Mouse (Mus musculus): Measurements from ENCODE around the gene Ano4. TPM values are rescaled to one million over a fixed set of nuclear protein-coding genes. Genes with fewer than 3 reads are reported as not detected.
A peak's percentile ranks its signal among the peaks of the same experiment; 100 is the strongest.

Gene Ano4
- polyA plus RNA-seq, 1 experiment from 2014 or later = 0.24 TPM

DNA sequence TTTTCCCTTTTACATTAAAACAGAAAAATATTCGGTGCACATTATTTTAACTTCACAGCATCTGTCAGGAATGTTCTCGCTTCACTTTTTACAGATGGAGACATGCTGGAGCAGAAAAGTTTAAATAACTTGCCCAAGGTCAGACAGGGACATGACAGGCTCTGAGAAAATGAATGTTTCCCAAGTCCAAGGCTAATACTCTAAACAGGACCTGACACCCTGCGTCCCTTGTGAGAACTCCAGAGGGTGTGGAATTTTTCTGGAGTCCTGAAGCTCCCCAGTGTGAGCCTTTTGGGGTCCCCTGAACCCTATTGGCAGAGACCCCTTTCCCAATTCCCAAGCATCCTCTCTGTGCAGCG, 451 bp downstream of the Ano4 start:
- Histone ChIP-seq H3K4me1 (peaks cover 4% of the 10 kb centered on the region; the same call in 1 of the 2 replicates), H3K36me3 (no peaks in the 10 kb centered on the region), H3K4me3 (peak overlapping the region; percentile 46), H3K4me2 (peak overlapping the region; percentile 69), H3K27me3 (replicated peaks) (peaks cover 39% of the 10 kb centered on the region), H3K9ac (no peak overlapping the region), H3K27ac (no peak overlapping the region), H3K9me3 (replicated peaks) (no peaks in the 10 kb centered on the region)
- no peak for ATAC-seq
- WGBS (ENCODE audit: insufficient replicate concordance) = 14% methylated on average over 4 of the region's 4 CpGs

DNA sequence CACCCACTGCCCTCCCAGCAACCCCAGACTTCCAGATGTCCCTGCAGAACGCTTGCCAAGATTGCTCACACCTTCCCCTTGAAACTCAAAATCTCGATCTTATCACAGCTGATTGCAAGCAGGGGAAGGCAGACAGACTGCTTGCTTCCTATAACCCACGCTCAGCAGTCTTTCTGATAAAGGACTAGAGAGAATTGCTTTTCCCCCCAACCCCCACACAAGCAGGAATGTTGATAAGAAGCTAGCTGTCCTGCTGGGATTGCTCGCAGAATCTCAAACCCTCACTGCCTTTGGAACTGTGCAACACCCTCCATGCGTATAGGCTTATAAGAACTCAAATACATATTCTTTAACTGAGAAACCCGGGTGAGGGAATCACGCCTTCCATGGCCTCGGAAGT, 846 bp downstream of the Ano4 start:
- peaks cover 39% of the 10 kb centered on the region for H3K27me3 ChIP-seq (replicated peaks)
- H3K4me2 ChIP-seq = no peak overlapping the region
- ATAC-seq = no peak
- H3K4me3 ChIP-seq = no peak overlapping the region
- H3K36me3 ChIP-seq = no peaks in the 10 kb centered on the region
- H3K9ac ChIP-seq = no peak overlapping the region
- H3K27ac ChIP-seq = no peak overlapping the region
- 15% methylated on average over 8 of the region's 8 CpGs for WGBS (ENCODE audit: insufficient replicate concordance)
- peaks cover 4% of the 10 kb centered on the region; the same call in 1 of the 2 replicates for H3K4me1 ChIP-seq
- H3K9me3 ChIP-seq (replicated peaks) = no peaks in the 10 kb centered on the region

DNA sequence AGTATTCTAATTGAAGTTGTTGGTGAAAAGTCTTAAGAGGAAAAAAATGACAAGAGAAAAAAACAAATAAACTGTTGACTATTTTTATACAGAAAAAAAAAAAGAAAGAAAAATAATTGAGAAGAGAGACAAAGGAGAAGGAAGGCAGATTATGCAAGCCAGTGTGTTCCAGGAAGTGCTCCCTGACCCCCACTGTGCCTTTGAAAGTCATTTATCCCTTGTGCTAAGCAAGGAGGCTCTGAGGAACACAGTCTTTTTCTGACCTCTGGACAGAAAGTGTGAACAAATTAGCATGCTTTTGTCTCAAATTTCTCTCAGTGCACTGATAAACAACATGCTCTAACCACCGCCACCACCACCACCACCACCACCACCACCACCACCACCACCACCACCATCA, 14.3 kb downstream of the Ano4 start:
- WGBS (ENCODE audit: insufficient replicate concordance) = no CpG with 5 or more reads among the region's 1 CpGs
- no peaks in the 10 kb centered on the region for H3K36me3 ChIP-seq
- no peaks in the 10 kb centered on the region; the same call in 1 of the 2 replicates for H3K27me3 ChIP-seq (replicated peaks)
- ATAC-seq = no peak
- no peak overlapping the region for H3K27ac ChIP-seq
- no peak overlapping the region for H3K4me2 ChIP-seq
- H3K4me1 ChIP-seq = no peaks in the 10 kb centered on the region
- no peak overlapping the region for H3K4me3 ChIP-seq
- no peak overlapping the region for H3K9ac ChIP-seq
- H3K9me3 ChIP-seq (replicated peaks) = no peaks in the 10 kb centered on the region

DNA sequence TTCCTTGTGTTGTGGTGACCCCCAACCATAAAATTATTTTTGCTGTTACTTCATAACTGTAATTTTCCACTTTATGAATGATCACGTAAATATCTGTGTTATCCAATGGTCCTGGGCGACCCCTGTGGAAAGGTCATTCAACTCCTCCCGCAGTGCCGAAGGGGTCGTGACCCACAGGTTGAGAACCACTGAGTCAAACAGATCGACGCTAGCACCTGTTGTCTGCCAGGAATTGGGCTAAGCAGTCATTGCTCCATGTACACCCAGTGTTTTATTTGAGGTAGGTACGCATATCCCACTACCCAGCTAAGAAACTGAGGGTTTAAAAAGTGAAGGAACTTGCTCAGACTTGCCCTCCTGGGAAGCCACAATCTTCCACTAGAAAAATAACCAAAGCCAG, 14.8 kb downstream of the Ano4 start:
- no peaks in the 10 kb centered on the region for H3K9me3 ChIP-seq (replicated peaks)
- WGBS (ENCODE audit: insufficient replicate concordance) = 79% methylated on average over 8 of the region's 8 CpGs
- no peaks in the 10 kb centered on the region for H3K36me3 ChIP-seq
- H3K9ac ChIP-seq = no peak overlapping the region
- no peaks in the 10 kb centered on the region; the same call in 1 of the 2 replicates for H3K27me3 ChIP-seq (replicated peaks)
- H3K4me2 ChIP-seq = no peak overlapping the region
- H3K27ac ChIP-seq = no peak overlapping the region
- no peak for ATAC-seq
- H3K4me1 ChIP-seq = no peaks in the 10 kb centered on the region
- H3K4me3 ChIP-seq = no peak overlapping the region

DNA sequence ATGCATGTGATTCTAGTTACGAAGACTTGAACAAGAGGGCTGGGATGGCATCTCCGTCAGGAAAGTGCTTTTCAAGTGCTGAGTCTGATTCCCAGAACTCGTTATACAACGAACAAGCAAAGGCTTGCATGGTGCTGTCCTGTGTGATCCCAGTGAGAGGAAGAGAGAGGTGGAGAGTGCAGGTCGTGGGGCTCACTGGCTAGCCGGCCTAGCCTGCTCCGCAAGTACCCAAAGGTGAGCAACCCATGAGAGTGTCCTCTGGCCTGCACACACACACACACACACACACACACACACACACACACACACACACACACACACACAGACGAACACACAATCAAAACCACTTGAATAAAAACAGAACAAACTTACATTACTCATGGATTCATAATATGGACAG, 15.7 kb downstream of the Ano4 start:
- H3K9me3 ChIP-seq (replicated peaks) = no peaks in the 10 kb centered on the region
- H3K27ac ChIP-seq = no peak overlapping the region
- H3K4me2 ChIP-seq = no peak overlapping the region
- no peaks in the 10 kb centered on the region for H3K36me3 ChIP-seq
- no peaks in the 10 kb centered on the region for H3K4me1 ChIP-seq
- H3K9ac ChIP-seq = no peak overlapping the region
- H3K27me3 ChIP-seq (replicated peaks) = no peaks in the 10 kb centered on the region
- no peak overlapping the region for H3K4me3 ChIP-seq
- ATAC-seq = no peak
- whole genome bisulfite sequencing (ENCODE audit: insufficient replicate concordance) = 71% methylated on average over 8 of the region's 8 CpGs

DNA sequence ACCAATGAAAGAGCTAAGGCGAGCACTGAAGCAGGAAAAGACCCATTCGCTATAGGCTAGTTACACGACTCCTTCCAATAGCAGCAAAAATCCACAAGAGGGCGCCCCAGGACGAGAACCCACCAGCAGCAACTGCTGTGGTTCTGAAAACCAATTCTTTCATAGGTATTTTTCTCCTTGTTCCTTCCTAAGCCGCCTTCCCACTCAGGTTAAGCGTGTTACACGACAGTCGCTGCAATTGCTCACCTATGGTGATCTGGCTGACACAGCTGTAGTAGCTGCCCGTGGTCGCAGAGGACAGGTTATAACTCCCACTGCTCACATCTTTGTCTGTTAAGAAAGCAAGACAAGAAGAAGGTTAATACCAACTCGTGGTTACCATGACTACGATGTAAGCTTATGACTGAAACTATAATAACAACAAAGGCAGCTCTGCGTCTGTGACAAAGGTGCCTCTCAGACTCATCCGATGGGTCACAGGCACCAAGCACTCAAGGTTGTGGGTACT, 17.5 kb downstream of the Ano4 start:
- H3K4me1 ChIP-seq = no peaks in the 10 kb centered on the region
- no peak overlapping the region for H3K4me2 ChIP-seq
- ATAC-seq = no peak
- H3K4me3 ChIP-seq = no peak overlapping the region
- no peaks in the 10 kb centered on the region for H3K36me3 ChIP-seq
- WGBS (ENCODE audit: insufficient replicate concordance) = 32% methylated on average over 15 of the region's 15 CpGs
- H3K27ac ChIP-seq = no peak overlapping the region
- H3K9me3 ChIP-seq (replicated peaks) = no peaks in the 10 kb centered on the region
- no peaks in the 10 kb centered on the region for H3K27me3 ChIP-seq (replicated peaks)
- no peak overlapping the region for H3K9ac ChIP-seq

DNA sequence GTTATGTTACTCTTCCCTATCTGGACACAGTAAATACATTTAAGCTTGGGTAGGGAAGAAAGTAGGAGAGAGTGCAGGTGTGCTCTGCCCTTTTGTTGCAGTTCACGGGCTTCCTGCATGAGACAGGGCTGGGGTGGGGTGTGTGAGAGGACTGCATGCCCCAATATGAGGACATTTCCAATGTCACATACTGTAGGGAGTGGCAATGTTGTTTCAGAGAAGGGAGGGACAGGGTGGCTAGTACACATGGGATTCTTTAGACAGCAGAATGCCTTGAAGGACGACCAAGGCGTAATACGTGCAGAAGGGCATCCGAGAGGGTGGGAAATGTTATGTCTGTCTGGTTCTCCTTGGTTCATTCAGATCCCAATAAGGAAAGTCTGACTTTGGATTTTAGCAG, 18.2 kb downstream of the Ano4 start:
- WGBS (ENCODE audit: insufficient replicate concordance) = 86% methylated on average over 5 of the region's 5 CpGs
- H3K4me3 ChIP-seq = no peak overlapping the region
- no peaks in the 10 kb centered on the region for H3K9me3 ChIP-seq (replicated peaks)
- no peaks in the 10 kb centered on the region for H3K27me3 ChIP-seq (replicated peaks)
- no peaks in the 10 kb centered on the region for H3K36me3 ChIP-seq
- no peak overlapping the region for H3K9ac ChIP-seq
- no peak overlapping the region for H3K27ac ChIP-seq
- no peaks in the 10 kb centered on the region for H3K4me1 ChIP-seq
- H3K4me2 ChIP-seq = no peak overlapping the region
- ATAC-seq = no peak

DNA sequence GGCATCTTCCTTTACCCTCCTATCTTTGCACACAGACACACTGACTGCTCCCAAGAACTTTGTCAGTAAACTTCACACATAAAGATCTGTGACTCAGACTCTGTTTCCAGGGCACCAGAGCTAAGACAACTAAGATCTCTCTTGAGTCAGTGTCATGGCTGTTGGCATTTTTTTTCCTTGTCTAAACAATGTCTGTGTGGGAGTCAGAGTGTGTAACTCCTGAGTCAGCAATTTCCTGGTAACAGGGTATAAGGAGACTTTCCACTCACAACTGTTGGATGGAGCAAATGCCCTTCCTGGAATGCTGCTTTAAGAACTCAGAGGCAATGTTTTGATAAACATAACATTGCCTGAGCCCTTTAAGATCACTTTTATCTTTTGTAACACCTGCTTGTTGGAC, 37.0 kb downstream of the Ano4 start:
- ATAC-seq = no peak
- Histone ChIP-seq H3K27me3 (replicated peaks) (no peaks in the 10 kb centered on the region), H3K36me3 (no peaks in the 10 kb centered on the region), H3K9me3 (replicated peaks) (no peaks in the 10 kb centered on the region), H3K27ac (no peak overlapping the region), H3K4me2 (no peak overlapping the region), H3K4me3 (no peak overlapping the region), H3K9ac (no peak overlapping the region), H3K4me1 (no peaks in the 10 kb centered on the region)

DNA sequence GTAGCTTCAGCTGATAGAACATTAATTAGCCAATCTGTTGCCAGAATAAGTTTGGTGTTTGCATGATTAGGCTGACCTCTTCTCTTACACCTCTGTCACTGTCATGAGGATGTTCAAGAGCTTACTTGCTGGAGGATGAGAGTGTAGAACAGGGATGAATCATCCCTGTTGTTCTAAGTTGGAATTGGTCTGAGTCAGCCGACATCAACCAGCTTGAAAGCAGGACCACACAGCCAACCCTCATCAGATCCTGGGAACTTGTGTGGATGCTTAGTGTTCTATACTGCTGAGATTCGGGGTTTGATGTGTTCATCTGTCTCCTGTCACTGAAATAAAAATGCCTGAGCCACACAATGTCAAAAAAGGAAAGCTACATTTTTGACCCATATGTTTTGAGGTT, 44.2 kb downstream of the Ano4 start:
- H3K27ac ChIP-seq = no peak overlapping the region
- no peak overlapping the region for H3K4me3 ChIP-seq
- no peaks in the 10 kb centered on the region for H3K4me1 ChIP-seq
- 47% methylated on average over 2 of the region's 2 CpGs for WGBS (ENCODE audit: insufficient replicate concordance)
- no peak for ATAC-seq
- no peak overlapping the region for H3K9ac ChIP-seq
- no peaks in the 10 kb centered on the region for H3K27me3 ChIP-seq (replicated peaks)
- H3K9me3 ChIP-seq (replicated peaks) = no peaks in the 10 kb centered on the region
- no peak overlapping the region for H3K4me2 ChIP-seq
- no peaks in the 10 kb centered on the region for H3K36me3 ChIP-seq

DNA sequence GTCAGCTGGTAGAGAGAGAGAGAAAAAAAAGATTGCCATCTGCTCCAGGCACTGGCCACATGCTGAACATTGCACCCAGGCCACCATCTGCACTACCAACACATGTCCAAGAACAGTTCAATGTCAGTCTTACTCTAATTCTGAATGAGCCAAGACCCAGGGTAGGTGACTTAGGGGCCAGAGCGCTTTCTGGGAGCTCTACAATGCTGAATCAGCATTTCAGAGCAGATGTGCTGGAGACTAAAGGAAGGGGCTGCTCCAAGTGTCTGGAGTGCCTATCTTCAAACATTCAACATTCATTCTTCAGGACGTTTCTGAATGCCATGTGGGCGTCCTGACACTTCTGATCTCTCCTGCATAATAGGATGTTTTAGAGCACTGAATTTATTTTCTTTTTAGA, 51.8 kb downstream of the Ano4 start:
- Histone ChIP-seq H3K36me3 (no peaks in the 10 kb centered on the region), H3K27me3 (replicated peaks) (no peaks in the 10 kb centered on the region), H3K9me3 (replicated peaks) (no peaks in the 10 kb centered on the region), H3K4me1 (no peaks in the 10 kb centered on the region), H3K4me3 (no peak overlapping the region), H3K4me2 (no peak overlapping the region), H3K27ac (no peak overlapping the region), H3K9ac (no peak overlapping the region)
- ATAC-seq = no peak
- whole genome bisulfite sequencing (ENCODE audit: insufficient replicate concordance) = 54% methylated on average over 3 of the region's 3 CpGs

DNA sequence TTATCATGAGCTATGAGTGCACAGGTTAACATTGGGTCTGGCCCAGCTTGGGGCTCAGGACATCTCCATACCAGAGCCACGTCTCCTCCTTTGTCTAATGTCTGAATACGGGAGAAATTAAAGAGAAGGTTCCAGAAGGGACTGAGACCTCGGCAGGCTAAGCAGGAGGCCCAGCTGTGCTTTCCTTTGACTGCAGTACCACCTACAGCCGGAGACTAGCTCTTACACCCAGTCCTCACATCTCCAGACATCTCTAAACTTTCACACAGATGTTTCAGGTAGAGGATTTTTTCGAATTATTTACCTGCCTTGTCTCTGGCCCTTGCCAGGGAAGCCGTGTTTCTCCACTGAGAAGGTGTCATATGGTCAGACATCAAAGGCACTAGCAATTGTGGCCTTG, 53.9 kb downstream of the Ano4 start:
- 48% methylated on average over 6 of the region's 6 CpGs for WGBS (ENCODE audit: insufficient replicate concordance)

DNA sequence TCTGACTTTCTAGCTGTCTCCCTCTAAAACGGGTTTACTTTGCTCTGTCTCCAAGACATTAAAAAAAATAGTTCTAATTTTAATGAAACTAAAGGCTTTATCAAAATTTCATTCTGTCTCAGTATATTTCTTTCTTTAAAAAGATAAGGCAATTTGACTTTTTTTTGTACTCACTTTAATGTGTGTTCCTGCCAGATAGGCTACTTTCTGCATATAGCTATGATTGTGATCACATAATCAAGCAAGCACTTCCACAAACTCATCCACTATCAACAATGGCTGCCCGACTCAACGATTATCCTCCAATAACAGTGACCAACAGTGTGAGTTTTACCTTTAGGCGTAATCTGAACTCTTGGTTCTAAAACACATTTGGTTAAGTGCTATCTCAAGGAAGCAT, 55.3 kb downstream of the Ano4 start:
- 61% methylated on average over 4 of the region's 4 CpGs for WGBS (ENCODE audit: insufficient replicate concordance)
- Histone ChIP-seq H3K27ac (no peak overlapping the region), H3K36me3 (no peaks in the 10 kb centered on the region), H3K4me2 (no peak overlapping the region), H3K9me3 (replicated peaks) (no peaks in the 10 kb centered on the region), H3K27me3 (replicated peaks) (no peaks in the 10 kb centered on the region), H3K4me1 (no peaks in the 10 kb centered on the region), H3K9ac (no peak overlapping the region), H3K4me3 (no peak overlapping the region)
- ATAC-seq = no peak

More for the DNA sequence above, 53.9 kb downstream of the Ano4 start:
- Histone ChIP-seq H3K27ac (no peak overlapping the region), H3K9me3 (replicated peaks) (no peaks in the 10 kb centered on the region), H3K4me2 (no peak overlapping the region), H3K4me3 (no peak overlapping the region), H3K36me3 (no peaks in the 10 kb centered on the region), H3K4me1 (no peaks in the 10 kb centered on the region), H3K27me3 (replicated peaks) (no peaks in the 10 kb centered on the region), H3K9ac (no peak overlapping the region)
- no peak for ATAC-seq

DNA sequence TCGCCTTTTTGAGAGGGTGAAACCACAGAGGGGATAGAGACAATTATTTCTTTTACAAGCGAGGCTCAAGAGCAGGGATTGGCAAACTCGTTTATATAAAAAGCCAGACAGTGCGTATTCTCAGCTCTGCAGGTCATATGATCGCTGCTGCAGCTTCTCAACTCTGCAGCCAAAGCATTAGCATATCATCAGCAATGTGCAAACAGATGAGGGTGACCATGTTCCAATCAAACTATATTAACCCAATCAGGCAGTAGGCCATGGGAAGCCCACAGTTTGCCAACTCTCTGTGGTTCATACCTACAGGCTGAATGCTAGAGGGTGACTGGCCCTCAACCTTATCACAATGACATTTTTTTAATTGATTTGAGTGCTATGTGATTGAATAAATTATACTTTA, 64.2 kb downstream of the Ano4 start:
- Histone ChIP-seq H3K36me3 (no peaks in the 10 kb centered on the region), H3K9ac (no peak overlapping the region), H3K4me1 (no peaks in the 10 kb centered on the region), H3K9me3 (replicated peaks) (no peaks in the 10 kb centered on the region), H3K4me3 (no peak overlapping the region), H3K27me3 (replicated peaks) (no peaks in the 10 kb centered on the region), H3K4me2 (no peak overlapping the region), H3K27ac (no peak overlapping the region)
- ATAC-seq = no peak
- 66% methylated on average over 5 of the region's 5 CpGs for WGBS (ENCODE audit: insufficient replicate concordance)

Measured in liver, embryonic 12.5 days (tissue).